Mouse (Mus musculus) CD4-positive, CD25-positive, alpha-beta regulatory T cell (primary cell): ENCODE data around the gene Xcl1. TPM values are rescaled to one million over a fixed set of nuclear protein-coding genes. Genes with fewer than 3 reads are reported as not detected.

Source experiments
- polyA plus RNA-seq: library from polyadenylated mRNA; unstranded; fragments of 100-300 nt; shearing (Covaris generic); gene quantifications from one replicate; pipeline ENCODE4 v1.2.1, GENCODE M21; 2017

Gene Xcl1
- 3.0 TPM for polyA plus RNA-seq

DNA sequence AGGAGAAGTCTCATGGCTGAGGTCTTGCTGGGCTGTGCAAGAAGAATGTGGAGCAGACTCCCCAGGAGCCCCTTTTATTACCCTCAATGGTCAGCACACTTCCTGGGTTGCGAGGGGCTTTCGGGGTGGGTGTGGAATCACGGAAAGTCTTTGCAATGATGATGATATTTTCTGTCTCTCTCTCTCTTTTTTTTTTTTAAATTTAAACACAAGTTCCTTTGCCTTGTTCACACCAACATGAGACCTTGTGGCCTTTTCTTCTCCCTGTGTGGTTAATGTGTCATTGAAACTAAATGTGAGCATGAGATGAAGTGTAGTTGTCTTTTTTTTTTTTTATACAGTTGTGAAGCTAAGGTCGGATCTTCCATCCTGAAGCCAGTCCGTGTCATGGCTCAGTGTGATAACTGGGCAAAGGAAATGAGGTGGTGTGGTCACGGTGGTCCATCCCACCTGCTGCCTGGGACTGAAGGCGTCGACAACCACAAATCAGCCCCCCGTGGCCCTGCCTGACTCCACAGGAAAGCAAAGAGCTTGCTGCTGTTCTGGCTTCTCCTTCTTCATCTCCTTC is at the start of gene Xcl1:
Gene Xcl1, minus strand, starts transcription at position 51 of the 568 bp plus-strand sequence.

Other genes with a start within 250 kb of the Xcl1 start
- gene Dpt, start 138.9 kb downstream of the Xcl1 start, polyA plus RNA-seq, result 0.81 TPM
- 0.18 TPM for gene Tbx19, start 225.2 kb upstream of the Xcl1 start, polyA plus RNA-seq